Mouse (Mus musculus) stomach, postnatal 0 days (tissue): Measurements from ENCODE around the gene Idnk. TPM values are rescaled to one million over a fixed set of nuclear protein-coding genes. Genes with fewer than 3 reads are reported as not detected.

ENCODE experiments used
- ATAC-seq: fragments of 200-750 bp; cut with Nextera tagmentation; 2 replicates; pipeline ENCODE4 v1.8.0; 2017; ENCODE audit not compliant: low FRiP score, low TSS enrichment
- DNase-seq: peaks from one replicate; pipeline ENCODE4 v3.0.0-alpha.2; 2016; ENCODE audit warnings: low spot score
- H3K27ac ChIP-seq: fragments of 300-500 bp; sonication (generic); replicated peaks from 2 replicates; pipeline ENCODE4 v1.5.1; 2014; ENCODE audit warnings: mild to moderate bottlenecking, control low read depth
- H3K27me3 ChIP-seq: fragments of 300-500 bp; sonication (generic); 2 replicates; pipeline ENCODE4 v1.6.1; 2014; ENCODE audit warnings: low read length; ENCODE audit not compliant: control insufficient read depth, insufficient read depth
- H3K36me3 ChIP-seq: fragments of 300-500 bp; sonication (generic); 2 replicates; pipeline ENCODE4 v1.6.1; 2014; ENCODE audit warnings: low read length, mixed read lengths; ENCODE audit not compliant: control insufficient read depth, insufficient read depth
- H3K4me1 ChIP-seq: fragments of 300-500 bp; sonication (generic); replicated peaks from 2 replicates; pipeline ENCODE4 v1.6.1; 2014; ENCODE audit warnings: antibody characterized with exemption; ENCODE audit not compliant: control insufficient read depth, insufficient read depth
- H3K4me2 ChIP-seq: fragments of 300-500 bp; sonication (generic); replicated peaks from 2 replicates; pipeline ENCODE4 v1.6.1; 2014; ENCODE audit warnings: low read depth, mild to moderate bottlenecking, control low read depth, moderate library complexity
- H3K4me3 ChIP-seq: fragments of 300-500 bp; sonication (generic); 2 replicates; pipeline ENCODE4 v1.5.1; 2014; ENCODE audit warnings: low read depth, low read length, control low read depth
- H3K9ac ChIP-seq: fragments of 300-500 bp; sonication (generic); 2 replicates; pipeline ENCODE4 v1.6.1; 2014; ENCODE audit warnings: mild to moderate bottlenecking, low read length, control low read depth, mixed read lengths
- H3K9me3 ChIP-seq: fragments of 300-500 bp; sonication (generic); 2 replicates; pipeline ENCODE4 v1.6.1; 2016; ENCODE audit warnings: low read length; ENCODE audit not compliant: control insufficient read depth
- CTCF ChIP-seq: IDR thresholded peaks from 2 replicates; pipeline ENCODE4 v1.5.1; 2016; ENCODE audit warnings: antibody characterized with exemption, low read depth, mild to moderate bottlenecking, moderate library complexity
- EP300 ChIP-seq: optimal IDR thresholded peaks from 2 replicates; pipeline ENCODE3; 2016; ENCODE audit warnings: antibody characterized with exemption
- WGBS: fragments of 180-500 bp; shearing (Covaris S2); extraction: QIAGEN DNeasy Blood & Tissue Kit; methylation state at CpG from one replicate; pipeline ENCODE4 v1.1.7; 2014; 5-methylcytosine and 5-hydroxymethylcytosine counted together
- polyA plus RNA-seq: library from polyadenylated mRNA; unstranded; fragments of >200 nt; fragmentation: Nextera tagmentation; extraction: Ambion mirVana; gene quantifications from 2 replicates; pipeline ENCODE4 v1.2.1, GENCODE M21; 2015

Idnk gene
- polyA plus RNA-seq, 1 experiment from 2014 or later = 35.0 TPM

DNA sequence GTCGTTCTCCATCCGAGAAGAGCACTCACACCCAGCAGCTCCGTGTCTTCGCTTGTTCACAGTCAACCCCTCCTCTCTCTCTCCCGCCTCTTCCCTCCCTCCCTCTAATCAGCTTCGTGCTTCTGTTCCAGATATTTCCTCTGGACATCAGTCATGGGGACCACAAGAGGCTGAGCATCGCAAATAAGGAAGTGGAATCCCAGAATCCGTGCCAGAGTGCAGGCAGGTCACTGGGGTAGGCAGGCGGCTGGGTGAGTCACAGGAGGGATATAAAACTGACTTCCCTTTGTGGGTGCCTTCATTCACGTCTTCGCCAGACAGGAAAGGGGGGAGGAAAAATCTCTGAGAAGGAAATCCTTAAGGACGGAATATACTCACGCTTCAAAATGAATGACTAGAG is 42.2 kb upstream of the Idnk start:
- WGBS = 16% methylated on average over 13 of the region's 13 CpGs
- H3K4me2 ChIP-seq = no peak overlapping the region; the same call in 1 of the 2 replicates

DNA sequence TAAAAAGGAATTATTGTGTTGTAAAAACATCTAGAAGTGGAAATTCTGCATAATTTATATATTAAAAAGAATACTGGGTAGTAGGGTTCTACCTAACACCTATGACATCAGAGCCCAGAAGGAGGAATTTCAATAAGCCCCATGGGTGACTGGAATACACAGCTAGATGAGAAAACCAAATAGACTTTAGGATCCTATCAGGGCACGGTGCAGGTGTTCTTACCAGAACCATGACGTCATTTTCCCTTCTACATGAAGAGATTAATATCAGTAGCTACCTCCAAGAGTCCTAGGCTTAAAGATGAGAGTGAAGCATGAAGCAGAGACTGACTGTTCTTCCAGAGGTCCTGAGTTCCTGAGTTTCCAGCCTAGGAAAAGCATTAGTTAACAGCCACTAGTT is 40.6 kb upstream of the Idnk start:
- Histone ChIP-seq H3K27ac (no peak overlapping the region), H3K9ac (no peak overlapping the region), H3K4me1 (no peaks in the 10 kb centered on the region), H3K4me2 (no peak overlapping the region), H3K36me3 (no peaks in the 10 kb centered on the region), H3K4me3 (no peak overlapping the region), H3K27me3 (no peaks in the 10 kb centered on the region), H3K9me3 (no peaks in the 10 kb centered on the region)
- DNase-seq = no peak
- no peak for ATAC-seq
- TF ChIP-seq CTCF (no peak), EP300 (no peak)
- 59% methylated on average over 2 of the region's 2 CpGs for WGBS

More for the DNA sequence above, 42.2 kb upstream of the Idnk start:
- H3K4me1 ChIP-seq = no peaks in the 10 kb centered on the region
- H3K9ac ChIP-seq = no peak overlapping the region
- H3K4me3 ChIP-seq = no peak overlapping the region
- ATAC-seq = peak; percentile 79
- H3K9me3 ChIP-seq = no peaks in the 10 kb centered on the region
- TF ChIP-seq EP300 (no peak), CTCF (no peak)
- H3K36me3 ChIP-seq = no peaks in the 10 kb centered on the region
- no peak overlapping the region for H3K27ac ChIP-seq
- DNase-seq = peak; percentile 61
- no peaks in the 10 kb centered on the region for H3K27me3 ChIP-seq

DNA sequence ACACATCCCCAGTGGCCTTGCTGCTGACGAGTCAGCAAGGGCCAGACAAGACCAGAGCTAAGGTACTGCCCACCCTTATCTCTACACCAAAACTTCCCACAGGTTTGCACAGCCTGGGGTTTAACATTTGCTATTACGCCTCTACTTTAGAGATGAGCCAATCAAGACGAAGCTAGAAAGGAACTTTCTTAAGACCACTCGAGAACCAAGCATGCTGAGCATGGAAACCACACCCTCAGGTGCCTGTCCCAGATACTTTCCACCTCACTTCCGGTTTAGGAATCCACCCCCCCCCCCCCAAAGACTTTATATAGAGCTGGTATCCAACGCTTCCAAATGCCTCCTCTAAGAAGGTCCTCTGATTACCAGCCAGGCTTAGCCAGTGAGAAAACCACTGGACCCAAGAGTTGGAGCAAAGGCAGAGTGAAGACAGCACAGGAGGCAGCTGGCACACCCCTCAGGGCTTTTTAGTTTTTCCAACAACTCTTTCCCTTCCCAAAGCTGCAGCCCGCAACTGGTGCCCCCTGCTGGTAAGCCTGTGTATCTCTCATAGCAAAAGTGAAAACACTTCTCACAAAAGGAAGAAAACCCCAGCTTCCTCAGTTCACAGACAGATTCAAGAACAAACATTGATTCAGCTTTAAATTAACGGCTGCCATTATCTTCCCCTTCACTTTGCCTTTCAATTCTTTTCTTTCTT is 40.0 kb upstream of the Idnk start:
- no peak overlapping the region for H3K4me3 ChIP-seq
- peak; percentile 80 for TF ChIP-seq CTCF
- TF ChIP-seq EP300 = no peak
- H3K4me2 ChIP-seq = no peak overlapping the region
- H3K27ac ChIP-seq = no peak overlapping the region
- WGBS = 62% methylated on average over 8 of the region's 8 CpGs
- no peak for ATAC-seq
- H3K36me3 ChIP-seq = no peaks in the 10 kb centered on the region
- no peak overlapping the region for H3K9ac ChIP-seq
- no peaks in the 10 kb centered on the region for H3K4me1 ChIP-seq
- no peaks in the 10 kb centered on the region for H3K9me3 ChIP-seq
- peak; percentile 69 for DNase-seq
- no peaks in the 10 kb centered on the region for H3K27me3 ChIP-seq

DNA sequence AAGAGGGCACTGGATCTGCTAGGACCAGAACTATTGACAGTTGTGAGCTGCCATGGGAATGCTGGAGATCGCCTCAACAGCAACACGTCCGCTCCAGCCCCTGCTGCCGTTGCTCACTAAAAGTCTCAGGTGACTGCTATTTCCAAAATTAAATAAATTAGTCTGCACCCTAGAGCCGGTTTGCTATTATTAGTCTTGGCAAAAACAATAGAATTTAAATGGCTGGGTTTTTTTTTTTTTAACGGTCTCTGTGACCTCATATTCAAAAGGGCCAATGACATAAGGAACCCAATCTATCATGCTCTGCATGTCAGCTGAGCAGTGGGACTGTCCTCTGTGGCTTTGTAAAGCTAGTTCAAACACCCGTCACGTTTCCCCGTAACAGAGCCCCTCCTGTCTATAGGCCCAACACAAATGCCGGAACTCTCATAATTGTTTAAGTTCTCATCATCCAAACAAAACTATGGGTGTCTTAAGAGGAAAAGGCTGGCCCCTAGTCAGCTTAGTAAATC is 34.6 kb upstream of the Idnk start:
- H3K9me3 ChIP-seq = no peaks in the 10 kb centered on the region
- ATAC-seq (no peak), DNase-seq (no peak)
- no peaks in the 10 kb centered on the region for H3K36me3 ChIP-seq
- no peak overlapping the region for H3K4me3 ChIP-seq
- WGBS = 39% methylated on average over 10 of the region's 10 CpGs
- H3K27me3 ChIP-seq = no peaks in the 10 kb centered on the region
- H3K4me2 ChIP-seq = no peak overlapping the region
- H3K9ac ChIP-seq = no peak overlapping the region
- TF ChIP-seq CTCF (no peak), EP300 (no peak)
- H3K27ac ChIP-seq = no peak overlapping the region
- no peaks in the 10 kb centered on the region; the same call in 1 of the 2 replicates for H3K4me1 ChIP-seq

GRCm38 (mm10) chr13:58123381-58123780 is 34.1 kb upstream of the Idnk start:
- TF ChIP-seq CTCF (no peak), EP300 (no peak)
- Histone ChIP-seq H3K9ac (no peak overlapping the region), H3K27me3 (no peaks in the 10 kb centered on the region), H3K4me1 (no peaks in the 10 kb centered on the region; the same call in 1 of the 2 replicates), H3K36me3 (no peaks in the 10 kb centered on the region), H3K4me3 (no peak overlapping the region), H3K9me3 (no peaks in the 10 kb centered on the region), H3K4me2 (no peak overlapping the region), H3K27ac (no peak overlapping the region)
- peak; percentile 16; the same call in 1 of the 2 replicates for ATAC-seq
- WGBS = 36% methylated on average over 8 of the region's 8 CpGs
- DNase-seq = no peak

GRCm38 (mm10) chr13:58124278-58124677 is 33.2 kb upstream of the Idnk start:
- no peaks in the 10 kb centered on the region for H3K27me3 ChIP-seq
- no peak overlapping the region for H3K4me2 ChIP-seq
- no peaks in the 10 kb centered on the region for H3K9me3 ChIP-seq
- TF ChIP-seq EP300 (no peak), CTCF (no peak)
- ATAC-seq (no peak), DNase-seq (no peak)
- H3K4me1 ChIP-seq = no peaks in the 10 kb centered on the region; the same call in 1 of the 2 replicates
- H3K36me3 ChIP-seq = no peaks in the 10 kb centered on the region
- 76% methylated on average over 3 of the region's 3 CpGs for WGBS
- H3K9ac ChIP-seq = no peak overlapping the region
- H3K4me3 ChIP-seq = no peak overlapping the region
- no peak overlapping the region for H3K27ac ChIP-seq
